Mouse (Mus musculus) forebrain, postnatal 0 days (tissue): ENCODE data around the gene Them7. TPM values are rescaled to one million over a fixed set of nuclear protein-coding genes. Genes with fewer than 3 reads are reported as not detected.

Experiments used
- ATAC-seq: fragments of 200-750 bp; cut with Nextera tagmentation; 2 replicates; pipeline ENCODE4 v1.8.0; 2017; ENCODE audit warnings: mild to moderate bottlenecking, moderate library complexity
- DNase-seq: peaks from one replicate; pipeline ENCODE4 v3.0.0-alpha.2; 2015
- H3K27ac ChIP-seq: fragments of 300-500 bp; sonication (generic); 2 replicates; pipeline ENCODE4 v1.5.1; 2014; ENCODE audit warnings: low read depth, mild to moderate bottlenecking, antibody characterized with exemption, low read length, moderate library complexity, mixed read lengths
- H3K27me3 ChIP-seq: fragments of 300-500 bp; sonication (generic); 2 replicates; pipeline ENCODE4 v1.6.1; 2014; ENCODE audit warnings: mild to moderate bottlenecking, low read length, mixed read lengths; ENCODE audit not compliant: insufficient read depth
- H3K36me3 ChIP-seq: fragments of 300-500 bp; sonication (generic); 2 replicates; pipeline ENCODE4 v1.6.1; 2014; ENCODE audit warnings: mild to moderate bottlenecking, moderate library complexity; ENCODE audit not compliant: insufficient read depth
- H3K4me1 ChIP-seq: fragments of 300-500 bp; sonication (generic); 2 replicates; pipeline ENCODE4 v1.6.1; 2014; ENCODE audit warnings: antibody characterized with exemption; ENCODE audit not compliant: insufficient read depth
- H3K4me2 ChIP-seq: fragments of 300-500 bp; sonication (generic); 2 replicates; pipeline ENCODE4 v1.6.1; 2014; ENCODE audit warnings: low read depth, mild to moderate bottlenecking, moderate library complexity
- H3K4me3 ChIP-seq: fragments of 300-500 bp; sonication (generic); 2 replicates; pipeline ENCODE4 v1.5.1; 2014; ENCODE audit warnings: low read depth, low read length, mixed read lengths
- H3K9ac ChIP-seq: fragments of 300-500 bp; sonication (generic); 2 replicates; pipeline ENCODE4 v1.6.1; 2014; ENCODE audit warnings: mild to moderate bottlenecking
- H3K9me3 ChIP-seq: fragments of 300-500 bp; sonication (generic); 2 replicates; pipeline ENCODE4 v1.6.1; 2016; ENCODE audit warnings: low read length
- CTCF ChIP-seq: sonication (generic); IDR thresholded peaks from 2 replicates; pipeline ENCODE4 v1.5.1; 2016; ENCODE audit warnings: antibody characterized with exemption, control low read depth, low read depth
- WGBS: fragments of 180-500 bp; shearing (Covaris S2); extraction: QIAGEN DNeasy Blood & Tissue Kit; methylation state at CpG from one replicate; pipeline ENCODE4 v1.1.7; 2014; 5-methylcytosine and 5-hydroxymethylcytosine counted together
- polyA plus RNA-seq: library from polyadenylated mRNA; unstranded; fragments of >200 nt; fragmentation: Nextera tagmentation; extraction: Ambion mirVana; gene quantifications from 2 replicates; pipeline ENCODE4 v1.2.1, GENCODE M21; 2015
- total RNA-seq: library from RNA; depleted of rRNA; stranded (reverse); fragments of >200 nt; gene quantifications from 2 replicates; pipeline ENCODE4 v1.2.3, GENCODE M21; 2014

Gene Them7
- total and polyA plus RNA-seq, 2 experiments from 2014 or later: not detected

DNA sequence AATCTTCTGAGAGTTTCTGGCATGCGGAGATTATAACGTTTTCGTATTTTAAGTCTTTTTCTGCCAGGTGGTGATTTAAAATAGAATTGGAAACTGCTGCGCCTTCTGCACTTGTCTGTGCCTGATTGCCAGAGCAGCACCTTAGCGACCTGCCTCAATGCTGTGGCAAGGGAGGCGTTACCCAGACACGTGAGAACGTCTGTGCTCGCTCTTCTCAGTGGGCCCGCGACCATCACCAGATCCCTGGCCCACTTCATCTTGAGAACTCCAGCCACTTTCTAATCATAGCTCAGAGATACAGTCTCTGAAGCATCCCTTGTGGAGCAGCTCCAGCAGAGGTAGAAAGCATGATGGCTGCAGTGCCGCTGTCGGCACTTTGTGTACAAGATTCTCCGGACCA is 146.6 kb downstream of the Them7 start:
- Histone ChIP-seq H3K4me2 (peak overlapping the region; percentile 42), H3K4me3 (peak overlapping the region; percentile 18), H3K27me3 (no peaks in the 10 kb centered on the region), H3K4me1 (no peaks in the 10 kb centered on the region), H3K9me3 (no peaks in the 10 kb centered on the region), H3K27ac (no peak overlapping the region; the same call in 1 of the 2 replicates), H3K9ac (peak overlapping the region; percentile 19), H3K36me3 (no peaks in the 10 kb centered on the region)
- ATAC-seq (peak; percentile 69), DNase-seq (peak; percentile 45)
- no peak for TF ChIP-seq CTCF
- WGBS: 16% methylated on average over 14 of the region's 14 CpGs

DNA sequence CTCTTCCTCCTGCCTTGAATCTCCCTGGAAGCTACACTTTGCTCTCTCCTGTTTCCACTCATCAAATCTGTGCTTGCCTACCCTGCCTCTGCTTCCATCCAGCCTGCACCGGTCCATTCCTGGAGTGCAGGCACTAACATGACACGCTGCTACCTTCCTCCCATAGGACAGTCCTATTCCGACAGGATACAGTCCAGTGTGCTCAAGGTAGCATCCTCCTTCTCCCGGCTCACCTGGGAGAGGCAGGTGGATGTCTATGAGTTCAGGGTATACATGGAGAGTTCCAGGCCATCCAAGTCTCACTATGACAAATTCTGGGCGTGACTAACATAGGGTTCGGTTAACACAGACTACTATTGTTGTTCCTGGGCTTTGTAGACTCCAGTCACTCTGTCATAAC is 148.0 kb downstream of the Them7 start:
- Histone ChIP-seq H3K4me2 (no peak overlapping the region), H3K27me3 (no peaks in the 10 kb centered on the region), H3K4me3 (no peak overlapping the region), H3K4me1 (no peaks in the 10 kb centered on the region), H3K27ac (no peak overlapping the region), H3K36me3 (no peaks in the 10 kb centered on the region), H3K9ac (no peak overlapping the region), H3K9me3 (no peaks in the 10 kb centered on the region)
- ATAC-seq (no peak), DNase-seq (no peak)
- TF ChIP-seq CTCF: no peak
- whole genome bisulfite sequencing: 93% methylated on average over 6 of the region's 6 CpGs

DNA sequence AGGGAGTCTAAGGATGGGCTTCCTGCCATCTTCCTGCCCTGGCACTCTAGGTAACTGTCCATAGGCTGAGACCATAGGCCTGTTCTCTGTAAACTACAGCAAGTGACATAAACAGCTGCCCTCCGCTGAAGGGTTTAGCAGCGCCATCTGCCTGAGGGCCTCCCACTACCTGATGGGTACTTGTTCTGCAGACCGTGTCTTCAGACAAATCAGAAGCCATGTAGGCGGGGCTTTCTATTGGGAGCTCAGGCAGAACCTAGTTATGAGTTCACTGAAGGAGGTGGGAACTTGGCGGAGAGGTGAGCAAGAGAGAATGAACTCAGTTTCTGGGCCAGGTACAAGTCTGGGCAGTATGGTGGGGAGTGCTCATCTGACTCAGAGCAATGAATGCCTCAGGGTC is 148.6 kb downstream of the Them7 start:
- TF ChIP-seq CTCF: no peak
- H3K27me3 ChIP-seq: no peaks in the 10 kb centered on the region
- DNase-seq (no peak), ATAC-seq (no peak)
- no peak overlapping the region for H3K4me3 ChIP-seq
- no peak overlapping the region for H3K9ac ChIP-seq
- H3K4me1 ChIP-seq: no peaks in the 10 kb centered on the region
- WGBS: 88% methylated on average over 5 of the region's 5 CpGs
- H3K36me3 ChIP-seq: no peaks in the 10 kb centered on the region
- no peak overlapping the region for H3K27ac ChIP-seq
- no peak overlapping the region for H3K4me2 ChIP-seq
- H3K9me3 ChIP-seq: no peaks in the 10 kb centered on the region

DNA sequence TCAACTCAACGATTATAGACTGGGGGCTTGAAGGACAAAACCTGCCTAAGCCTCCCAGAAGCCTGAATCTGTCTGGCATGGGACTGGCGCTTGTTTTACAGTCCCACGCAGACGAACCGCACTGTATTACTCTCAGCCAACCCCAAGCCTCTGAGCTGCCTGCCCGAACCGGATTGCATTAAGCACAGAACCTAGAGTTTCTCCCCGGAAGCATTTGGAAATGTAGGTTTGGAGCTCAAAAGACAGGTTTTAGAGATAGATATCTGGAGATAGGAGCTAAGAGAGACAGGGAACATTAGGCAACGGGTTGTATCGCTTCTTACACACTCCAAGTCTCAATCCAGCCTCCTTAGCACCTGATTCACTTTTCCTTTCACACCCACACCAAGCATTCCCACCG is 149.5 kb downstream of the Them7 start:
- Histone ChIP-seq H3K9ac (no peak overlapping the region), H3K9me3 (no peaks in the 10 kb centered on the region), H3K4me3 (no peak overlapping the region), H3K4me1 (no peaks in the 10 kb centered on the region), H3K27me3 (no peaks in the 10 kb centered on the region), H3K4me2 (no peak overlapping the region), H3K36me3 (no peaks in the 10 kb centered on the region), H3K27ac (no peak overlapping the region)
- ATAC-seq (no peak), DNase-seq (no peak)
- no peak for TF ChIP-seq CTCF
- WGBS: 87% methylated on average over 11 of the region's 11 CpGs

DNA sequence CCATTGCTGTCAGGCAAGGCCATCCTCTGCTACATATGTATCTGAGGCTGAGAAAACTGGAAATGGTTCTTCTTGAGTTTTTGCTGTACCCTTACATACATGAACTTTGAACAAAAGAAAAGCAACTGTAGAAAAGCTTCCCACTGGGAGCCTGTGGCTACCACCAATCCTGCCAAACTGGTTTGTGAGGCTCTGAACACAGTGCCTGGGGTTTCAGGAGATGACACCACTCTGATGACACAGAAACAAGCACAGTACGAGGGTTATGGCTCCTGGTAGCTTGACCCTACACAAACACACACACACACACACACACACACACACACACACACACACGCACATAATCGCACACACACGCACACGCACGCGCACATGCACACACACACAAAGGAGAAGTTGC is 151.1 kb downstream of the Them7 start:
- WGBS: 94% methylated on average over 7 of the region's 7 CpGs
- H3K4me1 ChIP-seq: no peaks in the 10 kb centered on the region
- H3K4me3 ChIP-seq: no peak overlapping the region
- H3K9ac ChIP-seq: no peak overlapping the region
- ATAC-seq: no peak
- H3K36me3 ChIP-seq: no peaks in the 10 kb centered on the region
- no peaks in the 10 kb centered on the region for H3K27me3 ChIP-seq
- H3K4me2 ChIP-seq: no peak overlapping the region
- H3K9me3 ChIP-seq: no peaks in the 10 kb centered on the region
- H3K27ac ChIP-seq: no peak overlapping the region
- DNase-seq: no peak
- no peak for TF ChIP-seq CTCF

DNA sequence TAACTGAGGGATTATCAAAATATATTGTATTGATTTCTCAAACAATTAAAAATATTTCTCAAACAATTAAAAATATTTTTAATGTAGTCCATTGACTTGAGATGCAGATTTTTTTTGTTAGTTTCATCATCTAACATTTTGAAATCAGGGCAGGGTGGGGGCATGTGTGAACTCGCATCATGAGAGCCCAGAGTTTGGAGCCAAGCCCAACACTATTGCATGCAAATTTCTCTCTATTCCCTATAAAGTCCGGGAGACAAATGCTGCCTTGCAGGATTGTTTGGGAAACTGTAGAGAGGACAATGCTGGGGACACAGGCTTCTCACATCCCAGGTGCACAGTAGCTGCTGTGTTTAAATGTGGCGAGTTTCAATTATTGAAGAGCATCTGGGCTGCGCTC is 151.6 kb downstream of the Them7 start:
- Histone ChIP-seq H3K4me1 (no peaks in the 10 kb centered on the region), H3K4me3 (no peak overlapping the region), H3K9ac (no peak overlapping the region), H3K27ac (no peak overlapping the region), H3K27me3 (no peaks in the 10 kb centered on the region), H3K9me3 (no peaks in the 10 kb centered on the region), H3K36me3 (no peaks in the 10 kb centered on the region), H3K4me2 (no peak overlapping the region)
- DNase-seq: no peak
- no peak for TF ChIP-seq CTCF
- no peak for ATAC-seq
- WGBS: 73% methylated on average over 4 of the region's 4 CpGs

DNA sequence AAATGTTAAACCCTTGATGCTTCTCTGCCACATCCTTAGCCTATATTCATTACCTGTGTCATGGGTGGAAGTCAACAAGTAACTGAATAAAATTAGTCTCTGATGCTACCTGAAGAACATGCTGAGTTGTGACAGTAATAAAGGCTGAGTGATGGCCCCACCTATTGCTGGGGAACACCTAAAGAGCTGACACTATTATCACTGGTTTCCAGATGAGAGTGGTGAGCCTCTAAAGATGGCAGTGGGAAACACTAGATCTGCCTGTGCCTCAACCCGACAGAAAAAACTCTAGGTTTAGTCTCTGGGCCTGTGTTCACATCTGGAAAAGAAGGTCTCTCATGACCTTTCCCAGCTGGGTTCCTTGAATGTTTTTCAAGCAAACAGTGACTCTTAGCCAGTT is 155.6 kb downstream of the Them7 start:
- Histone ChIP-seq H3K4me3 (no peak overlapping the region), H3K4me2 (no peak overlapping the region), H3K4me1 (no peaks in the 10 kb centered on the region), H3K27ac (no peak overlapping the region), H3K9ac (no peak overlapping the region), H3K27me3 (no peaks in the 10 kb centered on the region), H3K36me3 (no peaks in the 10 kb centered on the region), H3K9me3 (no peaks in the 10 kb centered on the region)
- DNase-seq (no peak), ATAC-seq (no peak)
- whole genome bisulfite sequencing: 82% methylated on average over 1 of the region's 1 CpGs
- no peak for TF ChIP-seq CTCF

DNA sequence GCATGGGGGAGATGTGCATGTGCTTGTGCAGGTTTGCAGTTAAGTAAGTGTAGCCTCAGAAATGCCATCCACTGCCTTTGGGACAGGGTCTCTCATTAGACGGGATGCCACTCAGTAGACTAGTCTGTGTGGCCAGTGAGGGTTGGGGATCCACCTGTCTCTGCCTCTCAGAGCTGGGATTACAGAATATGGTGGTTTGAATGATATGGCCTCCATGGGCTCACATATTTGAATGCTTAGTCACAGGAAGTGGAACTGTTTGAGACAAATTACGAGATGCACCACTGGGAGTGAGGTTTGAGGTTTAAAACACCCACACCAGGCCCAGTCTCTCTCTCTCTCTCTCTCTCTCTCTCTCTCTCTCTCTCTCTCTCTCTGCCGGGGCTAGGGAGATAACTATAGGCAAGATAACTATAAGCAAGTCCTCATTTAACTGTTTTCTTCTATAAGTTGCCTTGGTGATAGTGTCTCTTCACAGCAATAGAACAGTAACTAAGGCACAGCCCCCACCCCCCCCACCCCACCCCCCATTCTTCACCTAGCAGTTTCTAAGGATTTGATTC is 156.7 kb downstream of the Them7 start:
- 86% methylated on average over 3 of the region's 3 CpGs for WGBS
- H3K27ac ChIP-seq: no peak overlapping the region
- no peaks in the 10 kb centered on the region for H3K27me3 ChIP-seq
- H3K9ac ChIP-seq: no peak overlapping the region
- H3K4me2 ChIP-seq: no peak overlapping the region
- H3K9me3 ChIP-seq: no peaks in the 10 kb centered on the region
- H3K36me3 ChIP-seq: no peaks in the 10 kb centered on the region
- DNase-seq: no peak
- no peak for TF ChIP-seq CTCF
- no peak overlapping the region for H3K4me3 ChIP-seq
- no peak for ATAC-seq
- no peaks in the 10 kb centered on the region for H3K4me1 ChIP-seq
